Comparison of ENCODE assay signal across 12 mouse cellular contexts in genomic region chr17:28030446-28030845, GRCm38 (mm10). TPM values are rescaled to one million over a fixed set of nuclear protein-coding genes. Genes with fewer than 3 reads are reported as not detected.
DNase-seq lines count a peak whose midpoint lies in the region; ATAC-seq and TF ChIP-seq lines count a peak whose summit lies in the region.
"Had no signal": no experiment of that assay in that cellular context is flagged by ENCODE, and none has a peak within 500 bp of the region (broad histone marks: within the 10 kb centered on the region; RNA-seq: fewer than 3 reads in every experiment).

No protein-coding gene starts in this region.

- H3K4me1 ChIP-seq in forebrain, embryonic 12.5 days = peaks cover 56% of the 10 kb centered on the region
- H3K4me1 ChIP-seq in forebrain, embryonic 11.5 days (replicated peaks; ENCODE audit: control insufficient read depth, insufficient read depth, low read length) = peaks cover 17% of the 10 kb centered on the region
- peaks cover 33% of the 10 kb centered on the region for H3K4me1 ChIP-seq in kidney, adult 2 months (ENCODE audit: control insufficient read depth, insufficient read depth, low read length)
- H3K4me1 ChIP-seq in kidney, embryonic 16.5 days (ENCODE audit: insufficient read depth, low read length) = peaks cover 19% of the 10 kb centered on the region; the same call in 1 of the 2 replicates

- no peak for DNase-seq in forebrain, embryonic 11.5 days (ENCODE audit: low spot score)
- DNase-seq in kidney, adult 2 months = peak; percentile 33
- peak; percentile 83 for DNase-seq in right cerebral cortex, adult 18-20 months
- no peak for DNase-seq in right cerebral cortex, postnatal 4 days
- DNase-seq in retina, postnatal 1 day = no peak
- DNase-seq: gastrocnemius, postnatal 10 days; kidney, adult 11 months; lung, postnatal 14 days had no signal

- peak overlapping the region; percentile 50 for H3K27ac ChIP-seq in forebrain, embryonic 12.5 days
- H3K27ac ChIP-seq in forebrain, embryonic 11.5 days (ENCODE audit: low read depth, low read length) = no peak overlapping the region
- H3K27ac ChIP-seq in kidney, adult 2 months (ENCODE audit: insufficient read depth, low read depth, low read length) = peak overlapping the region; percentile 41
- no peak overlapping the region for H3K27ac ChIP-seq in kidney, embryonic 16.5 days (ENCODE audit: low read length)

- H3K36me3 ChIP-seq in forebrain, embryonic 12.5 days (replicated peaks) = 0 out of 2 replicates have a peak, but pooled peaks cover 8% of the 10 kb centered on the region
- no peaks in the 10 kb centered on the region for H3K36me3 ChIP-seq in forebrain, embryonic 11.5 days (ENCODE audit: control insufficient read depth, insufficient read depth, low read length)
- no peaks in the 10 kb centered on the region for H3K36me3 ChIP-seq in kidney, adult 2 months (ENCODE audit: control insufficient read depth, insufficient read depth, low read length)
- no peaks in the 10 kb centered on the region for H3K36me3 ChIP-seq in kidney, embryonic 16.5 days (ENCODE audit: insufficient read depth, low read length)

- TF ChIP-seq CTCF in kidney, adult 2 months (conservative IDR thresholded peaks at IDR 0.05; ENCODE audit: insufficient read depth, insufficient read length, low read depth, low read length) = no peak

- no peaks in the 10 kb centered on the region for H3K27me3 ChIP-seq in forebrain, embryonic 12.5 days
- H3K27me3 ChIP-seq in forebrain, embryonic 11.5 days (ENCODE audit: control insufficient read depth, insufficient read depth, low read length) = no peaks in the 10 kb centered on the region
- no peaks in the 10 kb centered on the region for H3K27me3 ChIP-seq in kidney, adult 2 months (replicated peaks; ENCODE audit: control insufficient read depth, insufficient read depth, low read length)
- no peaks in the 10 kb centered on the region for H3K27me3 ChIP-seq in kidney, embryonic 16.5 days (ENCODE audit: insufficient read depth, low read length)

- WGBS in forebrain, embryonic 12.5 days = 82% methylated on average over 10 of the region's 10 CpGs
- 94% methylated on average over 10 of the region's 10 CpGs for WGBS in forebrain, embryonic 11.5 days
- WGBS in kidney, adult 2 months = 74% methylated on average over 10 of the region's 10 CpGs
- 82% methylated on average over 10 of the region's 10 CpGs for WGBS in kidney, embryonic 16.5 days

- H3K9ac ChIP-seq in forebrain, embryonic 12.5 days = no peak overlapping the region
- H3K9ac ChIP-seq in forebrain, embryonic 11.5 days (ENCODE audit: low read length) = no peak overlapping the region
- H3K9ac ChIP-seq in kidney, embryonic 16.5 days (replicated peaks; ENCODE audit: low read length) = no peak overlapping the region

- H3K9me3 ChIP-seq in forebrain, embryonic 12.5 days = no peaks in the 10 kb centered on the region
- no peaks in the 10 kb centered on the region for H3K9me3 ChIP-seq in forebrain, embryonic 11.5 days (ENCODE audit: control insufficient read depth, low read length)
- H3K9me3 ChIP-seq in kidney, embryonic 16.5 days (ENCODE audit: low read length) = no peaks in the 10 kb centered on the region

- TF ChIP-seq POLR2A in kidney, adult 2 months (IDR thresholded peaks at IDR 0.05; ENCODE audit: low read depth, low read length) = no peak

- H3K4me2 ChIP-seq in forebrain, embryonic 12.5 days = no peak overlapping the region
- H3K4me2 ChIP-seq in forebrain, embryonic 11.5 days (ENCODE audit: low read depth, low read length, severe bottlenecking) = no peak overlapping the region
- no peak overlapping the region for H3K4me2 ChIP-seq in kidney, embryonic 16.5 days (replicated peaks; ENCODE audit: low read depth, low read length)

- no peak overlapping the region for H3K4me3 ChIP-seq in forebrain, embryonic 12.5 days (replicated peaks)
- no peak overlapping the region for H3K4me3 ChIP-seq in forebrain, embryonic 11.5 days (ENCODE audit: low read depth, low read length)
- no peak overlapping the region for H3K4me3 ChIP-seq in kidney, adult 2 months (ENCODE audit: insufficient read depth, low read depth, low read length)
- H3K4me3 ChIP-seq in kidney, embryonic 16.5 days (ENCODE audit: low read length) = no peak overlapping the region

- ATAC-seq in forebrain, embryonic 12.5 days (ENCODE audit: low FRiP score) = no peak
- no peak for ATAC-seq in forebrain, embryonic 11.5 days (replicated peaks; ENCODE audit: low FRiP score)
- no peak for ATAC-seq in kidney, embryonic 16.5 days (ENCODE audit: low FRiP score, low TSS enrichment)
- no peak for ATAC-seq in granulocyte monocyte progenitor cell, adult 5-6 weeks (replicated peaks; ENCODE audit: poor library complexity, severe bottlenecking)

RNA-seq across cellular contexts. Expression of gene Tcp11, which starts 50.0 kb away (rescaled TPM):
- 1.1 and 1.6 TPM in 2 replicates for polyA plus RNA-seq in forebrain, embryonic 12.5 days (2016; fragmentation: Nextera tagmentation; extraction: Ambion mirVana)
- 0.39 and 1.0 TPM in 2 replicates for polyA plus RNA-seq in forebrain, embryonic 11.5 days (2014; fragmentation: Nextera tagmentation; extraction: Ambion mirVana)
- 1.4 and 2.5 TPM in 2 replicates for polyA plus RNA-seq in kidney, adult 2 months (2012; rRNA removed)
- polyA plus RNA-seq in kidney, embryonic 16.5 days (2015; fragmentation: Nextera tagmentation; extraction: Ambion mirVana) = 6.4 and 7.6 TPM in 2 replicates
- total RNA-seq in granulocyte monocyte progenitor cell, adult 5-6 weeks (2014; fragmentation: Nextera tagmentation) = 0.60 TPM in 1 of 2 replicates, not detected in the other
- total RNA-seq in granulocyte monocyte progenitor cell, adult 5-6 weeks (2017) = 2.1 and 2.4 TPM in 2 replicates
- total RNA-seq: gastrocnemius, postnatal 10 days had no signal
- polyA plus RNA-seq: C2C12 had no signal

Comparison
In these comparisons a context has a peak if more than half of its experiments do, and no peak if none do; other contexts are left out.
1. H3K27ac ChIP-seq: peak in forebrain, embryonic 12.5 days (single experiment) and kidney, adult 2 months (single experiment); none in forebrain, embryonic 11.5 days (single experiment) and kidney, embryonic 16.5 days (single experiment).
2. DNase-seq: peak in kidney, adult 2 months (single experiment) and right cerebral cortex, adult 18-20 months (single experiment); none in forebrain, embryonic 11.5 days (single experiment), right cerebral cortex, postnatal 4 days (single experiment) and retina, postnatal 1 day (single experiment).